Mouse (Mus musculus) heart, embryonic 15.5 days (tissue): ENCODE measurements around the gene Cd80. TPM values are rescaled to one million over a fixed set of nuclear protein-coding genes. Genes with fewer than 3 reads are reported as not detected.
A peak's percentile ranks its signal among the peaks of the same experiment; 100 is the strongest.
"Not testable (repeated sequence)": the region's sequence is repeated elsewhere in the genome, so short reads cannot be mapped to it uniquely, and the experiment has no call there.

Experiments
- ATAC-seq: fragments of 200-750 bp; cut with Nextera tagmentation; replicated peaks from 2 replicates; pipeline ENCODE4 v1.8.0; 2017; ENCODE audit warnings: low read depth, moderate TSS enrichment; ENCODE audit not compliant: insufficient number of reproducible peaks, insufficient read depth, low FRiP score
- H3K27ac ChIP-seq: fragments of 300-500 bp; sonication (generic); 2 replicates; pipeline ENCODE4 v1.5.1; 2015; ENCODE audit warnings: mild to moderate bottlenecking, inconsistent platforms
- H3K27me3 ChIP-seq: fragments of 300-500 bp; sonication (generic); 2 replicates; pipeline ENCODE4 v1.6.1; 2015; ENCODE audit warnings: inconsistent platforms
- H3K36me3 ChIP-seq: fragments of 300-500 bp; sonication (generic); 2 replicates; pipeline ENCODE4 v1.6.1; 2015; ENCODE audit warnings: mild to moderate bottlenecking, inconsistent platforms
- H3K4me1 ChIP-seq: fragments of 300-500 bp; sonication (generic); replicated peaks from 2 replicates; pipeline ENCODE4 v1.6.1; 2015; ENCODE audit warnings: inconsistent platforms
- H3K4me2 ChIP-seq: fragments of 300-500 bp; sonication (generic); 2 replicates; pipeline ENCODE4 v1.6.1; 2015; ENCODE audit warnings: inconsistent platforms, mild to moderate bottlenecking, moderate library complexity
- H3K4me3 ChIP-seq: fragments of 300-500 bp; sonication (generic); 2 replicates; pipeline ENCODE4 v1.5.1; 2015; ENCODE audit warnings: mild to moderate bottlenecking, inconsistent platforms
- H3K9ac ChIP-seq: fragments of 300-500 bp; sonication (generic); 2 replicates; pipeline ENCODE4 v1.6.1; 2015; ENCODE audit warnings: mild to moderate bottlenecking, inconsistent platforms
- H3K9me3 ChIP-seq: fragments of 300-500 bp; sonication (generic); replicated peaks from 2 replicates; pipeline ENCODE4 v1.6.1; 2016; ENCODE audit warnings: inconsistent platforms
- WGBS: fragments of 180-500 bp; shearing (Covaris S2); methylation state at CpG from one replicate; pipeline ENCODE4 v1.1.7; 2015; ENCODE audit warnings: mixed read lengths; 5-methylcytosine and 5-hydroxymethylcytosine counted together
- polyA plus RNA-seq: library from polyadenylated mRNA; unstranded; fragments of >200 nt; fragmentation: Nextera tagmentation; extraction: Ambion mirVana; gene quantifications from 2 replicates; pipeline ENCODE4 v1.2.1, GENCODE M21; 2015

Cd80 gene
- polyA plus RNA-seq, 1 experiment from 2014 or later, result 0.53 TPM

GRCm38 (mm10) chr16:38475681-38476311 is 20.4 kb downstream of the Cd80 start:
- peak overlapping the region; percentile 90 for H3K27ac ChIP-seq
- no peaks in the 10 kb centered on the region for H3K9me3 ChIP-seq
- H3K4me2 ChIP-seq, result peak overlapping the region; percentile 76
- no peaks in the 10 kb centered on the region for H3K36me3 ChIP-seq
- no peak; the same call in 1 of the 2 replicates for ATAC-seq
- H3K4me3 ChIP-seq, result peak overlapping the region; percentile 44
- H3K9ac ChIP-seq, result peak overlapping the region; percentile 52; the same call in 1 of the 2 replicates
- peaks cover 14% of the 10 kb centered on the region for H3K4me1 ChIP-seq
- 29% methylated on average over 4 of the region's 4 CpGs for WGBS
- no peaks in the 10 kb centered on the region for H3K27me3 ChIP-seq

GRCm38 (mm10) chr16:38476312-38477240 is 21.2 kb downstream of the Cd80 start:
- no peaks in the 10 kb centered on the region for H3K36me3 ChIP-seq
- H3K9me3 ChIP-seq, result no peaks in the 10 kb centered on the region
- ATAC-seq, result peak; percentile 71
- H3K27ac ChIP-seq, result peak overlapping the region; percentile 90
- H3K27me3 ChIP-seq, result no peaks in the 10 kb centered on the region
- peak overlapping the region; percentile 52 for H3K9ac ChIP-seq
- H3K4me2 ChIP-seq, result peak overlapping the region; percentile 76
- WGBS, result 5% methylated on average over 34 of the region's 34 CpGs
- peaks cover 14% of the 10 kb centered on the region for H3K4me1 ChIP-seq
- H3K4me3 ChIP-seq, result peak overlapping the region; percentile 44

- ATAC-seq, H3K27me3 ChIP-seq, H3K36me3 ChIP-seq, H3K9me3 ChIP-seq: not testable (repeated sequence)
- H3K27ac ChIP-seq, result peak overlapping the region; percentile 90
- H3K9ac ChIP-seq, result peak overlapping the region; percentile 52
- H3K4me3 ChIP-seq, result peak overlapping the region; percentile 44
- 39% methylated on average over 14 of the region's 14 CpGs for WGBS
- H3K4me1 ChIP-seq, result peaks cover 14% of the 10 kb centered on the region
- H3K4me2 ChIP-seq, result peak overlapping the region; percentile 76
These were observed 21.9 kb downstream of the Cd80 start for GRCm38 (mm10) chr16:38477241-38477608.

GRCm38 (mm10) chr16:38478296-38478695 is 22.9 kb downstream of the Cd80 start:
- Histone ChIP-seq H3K27ac (no peak overlapping the region), H3K9ac (no peak overlapping the region), H3K9me3 (no peaks in the 10 kb centered on the region), H3K4me1 (peaks cover 17% of the 10 kb centered on the region), H3K4me3 (no peak overlapping the region), H3K36me3 (no peaks in the 10 kb centered on the region), H3K4me2 (no peak overlapping the region), H3K27me3 (no peaks in the 10 kb centered on the region)
- 90% methylated on average over 3 of the region's 3 CpGs for WGBS
- no peak for ATAC-seq

- H3K4me1 ChIP-seq, result peaks cover 17% of the 10 kb centered on the region
- H3K9me3 ChIP-seq, result no peaks in the 10 kb centered on the region
- no peak overlapping the region for H3K9ac ChIP-seq
- H3K4me3 ChIP-seq, result no peak overlapping the region
- no peak for ATAC-seq
- H3K36me3 ChIP-seq, result no peaks in the 10 kb centered on the region
- WGBS, result 67% methylated on average over 4 of the region's 4 CpGs
- no peak overlapping the region for H3K27ac ChIP-seq
- H3K27me3 ChIP-seq, result peaks cover 5% of the 10 kb centered on the region; the same call in 1 of the 2 replicates
- no peak overlapping the region for H3K4me2 ChIP-seq
These were observed 26.0 kb downstream of the Cd80 start for GRCm38 (mm10) chr16:38481327-38481726.

- no peaks in the 10 kb centered on the region for H3K9me3 ChIP-seq
- H3K4me2 ChIP-seq, result peak overlapping the region; percentile 81
- WGBS, result 14% methylated on average over 32 of the region's 32 CpGs
- no peak overlapping the region for H3K27ac ChIP-seq
- peak overlapping the region; percentile 31 for H3K9ac ChIP-seq
- H3K4me1 ChIP-seq, result peaks cover 10% of the 10 kb centered on the region
- no peak for ATAC-seq
- peak overlapping the region; percentile 47 for H3K4me3 ChIP-seq
- peaks cover 5% of the 10 kb centered on the region; the same call in 1 of the 2 replicates for H3K27me3 ChIP-seq
- H3K36me3 ChIP-seq, result no peaks in the 10 kb centered on the region
These were observed 27.6 kb downstream of the Cd80 start for GRCm38 (mm10) chr16:38482780-38483562.

GRCm38 (mm10) chr16:38483582-38484309 is 28.4 kb downstream of the Cd80 start:
- 29% methylated on average over 42 of the region's 42 CpGs for WGBS
- Histone ChIP-seq H3K27me3 (peaks cover 5% of the 10 kb centered on the region; the same call in 1 of the 2 replicates), H3K9me3 (no peaks in the 10 kb centered on the region), H3K4me3 (peak overlapping the region; percentile 47), H3K4me1 (peaks cover 10% of the 10 kb centered on the region), H3K36me3 (no peaks in the 10 kb centered on the region), H3K4me2 (peak overlapping the region; percentile 81), H3K9ac (peak overlapping the region; percentile 31), H3K27ac (no peak overlapping the region)
- ATAC-seq, result no peak

GRCm38 (mm10) chr16:38492551-38492950 is 37.2 kb downstream of the Cd80 start:
- H3K27ac ChIP-seq, result no peak overlapping the region
- no peak overlapping the region for H3K9ac ChIP-seq
- ATAC-seq, result no peak
- no peak overlapping the region for H3K4me3 ChIP-seq
- no peaks in the 10 kb centered on the region for H3K4me1 ChIP-seq
- H3K36me3 ChIP-seq, result peaks cover 10% of the 10 kb centered on the region
- no peaks in the 10 kb centered on the region for H3K9me3 ChIP-seq
- 78% methylated on average over 3 of the region's 3 CpGs for whole genome bisulfite sequencing
- H3K27me3 ChIP-seq, result no peaks in the 10 kb centered on the region
- no peak overlapping the region for H3K4me2 ChIP-seq

GRCm38 (mm10) chr16:38493890-38494289 is 38.5 kb downstream of the Cd80 start:
- ATAC-seq, result no peak
- no peaks in the 10 kb centered on the region for H3K4me1 ChIP-seq
- no peak overlapping the region for H3K4me3 ChIP-seq
- H3K4me2 ChIP-seq, result no peak overlapping the region
- H3K36me3 ChIP-seq, result peaks cover 22% of the 10 kb centered on the region
- no peak overlapping the region for H3K27ac ChIP-seq
- whole genome bisulfite sequencing, result 71% methylated on average over 10 of the region's 10 CpGs
- no peaks in the 10 kb centered on the region for H3K27me3 ChIP-seq
- H3K9me3 ChIP-seq, result no peaks in the 10 kb centered on the region
- no peak overlapping the region for H3K9ac ChIP-seq

- no peaks in the 10 kb centered on the region for H3K27me3 ChIP-seq
- H3K9ac ChIP-seq, result no peak overlapping the region
- no peak for ATAC-seq
- H3K9me3 ChIP-seq, result no peaks in the 10 kb centered on the region
- H3K4me3 ChIP-seq, result no peak overlapping the region
- WGBS, result 79% methylated on average over 7 of the region's 7 CpGs
- H3K27ac ChIP-seq, result no peak overlapping the region
- no peaks in the 10 kb centered on the region for H3K4me1 ChIP-seq
- H3K4me2 ChIP-seq, result no peak overlapping the region
- H3K36me3 ChIP-seq, result peaks cover 35% of the 10 kb centered on the region
These were observed 41.3 kb downstream of the Cd80 start for GRCm38 (mm10) chr16:38496604-38497140.
